Mouse (Mus musculus): ENCODE measurements around the gene Ankrd40. TPM values are rescaled to one million over a fixed set of nuclear protein-coding genes. Genes with fewer than 3 reads are reported as not detected.

The Ankrd40 gene
- polyA plus RNA-seq, 1 experiment from 2014 or later = 20.4 TPM

DNA sequence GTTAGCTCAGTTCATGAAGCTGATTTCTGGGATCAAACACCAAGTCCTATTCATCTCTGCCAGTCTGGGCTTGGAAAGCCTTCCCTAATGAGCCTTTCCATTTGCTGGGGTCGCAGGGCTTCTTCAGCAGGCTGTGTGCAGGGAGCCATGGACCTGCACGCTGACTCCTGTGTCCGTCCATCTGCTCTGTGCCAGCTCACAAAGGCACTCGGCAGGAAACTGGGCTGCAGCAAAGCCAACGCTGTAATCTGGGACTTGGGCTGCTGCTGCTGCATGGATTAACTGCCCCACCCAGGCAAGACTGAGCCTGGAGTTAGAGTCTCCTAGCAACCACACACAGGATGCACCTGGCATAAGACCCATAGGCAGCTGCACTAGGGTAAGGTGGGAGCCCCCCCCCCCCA is 16.2 kb downstream of the Ankrd40 start:
- Histone ChIP-seq H3K4me3 (ENCODE audit: low read depth, low read length) (no peak overlapping the region), H3K9me3 (ENCODE audit: control insufficient read depth, low read length) (no peaks in the 10 kb centered on the region), H3K4me1 (replicated peaks; ENCODE audit: control insufficient read depth, insufficient read depth, low read length) (peaks cover 15% of the 10 kb centered on the region), H3K27ac (ENCODE audit: low read depth) (no peak overlapping the region), H3K9ac (ENCODE audit: low read length) (no peak overlapping the region), H3K4me2 (ENCODE audit: low read length) (no peak overlapping the region), H3K36me3 (ENCODE audit: control insufficient read depth, insufficient read depth, low read length) (peaks cover 23% of the 10 kb centered on the region), H3K27me3 (replicated peaks; ENCODE audit: control insufficient read depth, insufficient read depth, low read length) (no peaks in the 10 kb centered on the region)
- WGBS = 52% methylated on average over 5 of the region's 5 CpGs
- no peak for ATAC-seq (replicated peaks; ENCODE audit: low FRiP score, low TSS enrichment, low read depth)
- no peak for DNase-seq (ENCODE audit: low spot score)

DNA sequence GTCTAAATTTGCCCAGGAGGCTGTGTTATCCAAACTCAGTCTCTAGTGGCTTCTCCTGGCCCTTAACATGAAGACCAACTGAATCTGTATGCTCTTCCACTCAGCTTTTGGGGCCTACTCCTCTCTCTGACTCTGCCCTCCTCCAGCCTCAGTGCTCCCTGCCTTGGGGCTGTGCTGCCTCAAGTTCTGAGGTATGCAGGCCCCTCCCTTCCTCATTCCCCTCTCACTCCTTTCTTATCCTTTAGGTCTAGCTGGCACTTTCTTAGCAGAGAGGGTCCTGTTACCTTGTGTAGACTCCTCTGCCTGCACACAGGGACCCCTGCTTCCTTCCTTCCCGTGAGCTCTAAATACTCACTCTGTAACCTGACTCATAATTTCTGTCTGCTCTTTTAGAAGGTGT is 16.7 kb downstream of the Ankrd40 start:
- H3K4me2 ChIP-seq (ENCODE audit: low read length) = no peak overlapping the region
- no peaks in the 10 kb centered on the region for H3K9me3 ChIP-seq (ENCODE audit: control insufficient read depth, low read length)
- no peak overlapping the region for H3K9ac ChIP-seq (ENCODE audit: low read length)
- peaks cover 15% of the 10 kb centered on the region for H3K4me1 ChIP-seq (replicated peaks; ENCODE audit: control insufficient read depth, insufficient read depth, low read length)
- H3K4me3 ChIP-seq (ENCODE audit: low read depth, low read length) = no peak overlapping the region
- no peak for DNase-seq (ENCODE audit: low spot score)
- peaks cover 18% of the 10 kb centered on the region for H3K36me3 ChIP-seq (ENCODE audit: control insufficient read depth, insufficient read depth, low read length)
- no peaks in the 10 kb centered on the region for H3K27me3 ChIP-seq (replicated peaks; ENCODE audit: control insufficient read depth, insufficient read depth, low read length)
- 52% methylated on average over 1 of the region's 1 CpGs for WGBS
- no peak overlapping the region for H3K27ac ChIP-seq (ENCODE audit: low read depth)
- no peak for ATAC-seq (replicated peaks; ENCODE audit: low FRiP score, low TSS enrichment, low read depth)

DNA sequence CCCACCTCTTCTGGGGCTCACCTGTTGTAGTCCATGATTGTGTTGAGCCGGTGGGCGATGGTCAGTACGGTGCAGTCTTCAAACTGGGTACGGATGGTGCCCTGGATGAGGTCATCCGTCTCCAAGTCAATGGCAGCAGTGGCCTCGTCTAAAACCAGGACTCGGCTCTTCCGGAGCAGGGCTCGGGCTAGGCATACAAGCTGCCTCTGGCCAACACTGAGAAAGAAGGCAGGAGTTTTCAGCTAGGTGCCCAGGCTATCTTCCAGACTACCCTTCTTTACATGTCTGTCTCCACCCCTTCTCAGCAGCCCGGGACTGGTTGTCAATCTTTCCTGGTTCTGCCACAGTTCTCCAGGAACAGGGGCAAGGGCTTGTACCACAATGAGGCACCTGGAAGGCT is 18.1 kb downstream of the Ankrd40 start:
- ATAC-seq (replicated peaks; ENCODE audit: low FRiP score, low TSS enrichment, low read depth) (no peak), DNase-seq (ENCODE audit: low spot score) (no peak)
- Histone ChIP-seq H3K27me3 (replicated peaks; ENCODE audit: control insufficient read depth, insufficient read depth, low read length) (no peaks in the 10 kb centered on the region), H3K9ac (ENCODE audit: low read length) (no peak overlapping the region), H3K4me3 (ENCODE audit: low read depth, low read length) (no peak overlapping the region), H3K36me3 (ENCODE audit: control insufficient read depth, insufficient read depth, low read length) (peaks cover 10% of the 10 kb centered on the region; the same call in 1 of the 2 replicates), H3K4me2 (ENCODE audit: low read length) (no peak overlapping the region), H3K27ac (ENCODE audit: low read depth) (no peak overlapping the region), H3K4me1 (replicated peaks; ENCODE audit: control insufficient read depth, insufficient read depth, low read length) (peaks cover 15% of the 10 kb centered on the region), H3K9me3 (ENCODE audit: control insufficient read depth, low read length) (no peaks in the 10 kb centered on the region)
- 77% methylated on average over 10 of the region's 10 CpGs for WGBS

DNA sequence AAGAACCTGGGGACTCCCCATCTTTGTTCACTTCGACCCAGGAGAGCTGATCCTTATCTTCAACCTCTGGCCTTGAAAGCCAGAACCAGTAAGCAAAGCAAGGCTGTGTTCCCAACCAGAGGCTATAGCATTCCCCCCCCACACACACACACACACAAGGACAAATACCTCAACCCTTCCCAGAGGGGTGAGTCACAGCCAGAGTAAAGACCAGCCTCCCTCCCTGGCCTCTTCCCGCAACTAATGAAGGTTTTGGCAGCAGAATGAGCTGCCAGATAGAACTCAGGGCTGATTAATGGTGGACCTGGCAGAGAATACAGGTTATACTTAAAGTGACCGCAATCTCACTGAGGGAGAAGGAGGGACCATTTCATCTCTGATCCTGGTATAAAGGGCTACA is 18.8 kb downstream of the Ankrd40 start:
- Histone ChIP-seq H3K27me3 (replicated peaks; ENCODE audit: control insufficient read depth, insufficient read depth, low read length) (no peaks in the 10 kb centered on the region), H3K9me3 (ENCODE audit: control insufficient read depth, low read length) (no peaks in the 10 kb centered on the region), H3K36me3 (ENCODE audit: control insufficient read depth, insufficient read depth, low read length) (0 out of 2 replicates have a peak, but pooled peaks cover 5% of the 10 kb centered on the region), H3K4me1 (replicated peaks; ENCODE audit: control insufficient read depth, insufficient read depth, low read length) (peaks cover 15% of the 10 kb centered on the region), H3K27ac (ENCODE audit: low read depth) (no peak overlapping the region), H3K4me2 (ENCODE audit: low read length) (no peak overlapping the region), H3K4me3 (ENCODE audit: low read depth, low read length) (no peak overlapping the region), H3K9ac (ENCODE audit: low read length) (no peak overlapping the region)
- WGBS = 32% methylated on average over 3 of the region's 3 CpGs
- DNase-seq (ENCODE audit: low spot score) = no peak
- 0 out of 2 replicates have a peak, but pooled peaks have one; percentile 17 for ATAC-seq (replicated peaks; ENCODE audit: low FRiP score, low TSS enrichment, low read depth)

DNA sequence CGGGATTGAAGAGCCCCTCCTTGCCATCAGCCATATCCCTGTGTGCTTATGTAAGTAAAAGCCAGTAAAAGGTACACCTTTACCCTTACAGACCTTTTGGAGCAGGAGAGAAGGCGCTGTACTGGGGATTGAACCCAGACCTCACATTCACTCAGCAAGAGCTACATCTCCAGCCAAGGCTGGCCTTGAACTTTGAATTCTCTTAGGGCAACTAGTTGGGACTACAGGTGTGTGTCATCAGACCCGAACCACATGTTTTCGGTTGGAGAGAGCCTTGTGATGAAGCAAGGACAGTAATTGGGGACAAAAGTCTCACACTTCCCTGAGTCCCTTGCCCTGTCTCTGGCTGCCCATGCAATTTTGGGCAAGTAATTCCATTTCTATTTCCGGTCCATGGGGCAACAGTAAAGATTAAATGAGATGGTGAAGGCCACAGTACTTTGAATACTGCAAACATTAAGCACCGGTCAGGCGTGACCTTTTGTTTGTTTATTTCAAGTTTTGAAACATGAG is 19.3 kb downstream of the Ankrd40 start:
- Histone ChIP-seq H3K9me3 (ENCODE audit: control insufficient read depth, low read length) (no peaks in the 10 kb centered on the region), H3K4me2 (ENCODE audit: low read length) (no peak overlapping the region), H3K4me3 (ENCODE audit: low read depth, low read length) (no peak overlapping the region), H3K36me3 (ENCODE audit: control insufficient read depth, insufficient read depth, low read length) (no peaks in the 10 kb centered on the region), H3K27me3 (replicated peaks; ENCODE audit: control insufficient read depth, insufficient read depth, low read length) (no peaks in the 10 kb centered on the region), H3K27ac (ENCODE audit: low read depth) (no peak overlapping the region), H3K4me1 (replicated peaks; ENCODE audit: control insufficient read depth, insufficient read depth, low read length) (peaks cover 10% of the 10 kb centered on the region), H3K9ac (ENCODE audit: low read length) (no peak overlapping the region)
- no peak for ATAC-seq (replicated peaks; ENCODE audit: low FRiP score, low TSS enrichment, low read depth)
- 73% methylated on average over 7 of the region's 7 CpGs for WGBS
- no peak for DNase-seq (ENCODE audit: low spot score)

DNA sequence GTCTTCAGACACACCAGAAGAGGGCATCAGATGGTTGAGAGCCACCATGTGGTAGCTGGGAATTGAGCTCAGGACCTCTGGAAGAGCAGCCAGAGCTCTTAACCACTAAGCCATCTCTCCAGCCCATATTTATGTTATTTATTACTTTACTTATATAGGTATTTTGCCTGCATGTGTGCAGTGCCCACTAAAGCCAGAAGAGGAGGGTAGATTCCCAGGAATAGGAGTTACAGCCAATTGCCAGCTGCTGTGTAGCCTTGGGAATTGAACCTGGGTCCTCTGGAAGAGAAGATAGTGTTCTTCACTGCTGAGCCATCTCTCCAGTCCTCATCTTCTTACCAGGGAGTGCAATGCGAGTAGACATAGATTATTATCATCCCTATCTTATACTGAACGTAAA is 22.0 kb downstream of the Ankrd40 start:
- no peaks in the 10 kb centered on the region for H3K9me3 ChIP-seq (ENCODE audit: control insufficient read depth, low read length)
- H3K4me3 ChIP-seq (ENCODE audit: low read depth, low read length) = no peak overlapping the region
- H3K36me3 ChIP-seq (ENCODE audit: control insufficient read depth, insufficient read depth, low read length) = no peaks in the 10 kb centered on the region
- ATAC-seq (replicated peaks; ENCODE audit: low FRiP score, low TSS enrichment, low read depth) (no peak), DNase-seq (ENCODE audit: low spot score) (no peak)
- no peak overlapping the region for H3K4me2 ChIP-seq (ENCODE audit: low read length)
- no peaks in the 10 kb centered on the region for H3K27me3 ChIP-seq (replicated peaks; ENCODE audit: control insufficient read depth, insufficient read depth, low read length)
- WGBS = 75% methylated on average over 2 of the region's 2 CpGs
- peaks cover 10% of the 10 kb centered on the region for H3K4me1 ChIP-seq (replicated peaks; ENCODE audit: control insufficient read depth, insufficient read depth, low read length)
- H3K27ac ChIP-seq (ENCODE audit: low read depth) = no peak overlapping the region
- H3K9ac ChIP-seq (ENCODE audit: low read length) = no peak overlapping the region

DNA sequence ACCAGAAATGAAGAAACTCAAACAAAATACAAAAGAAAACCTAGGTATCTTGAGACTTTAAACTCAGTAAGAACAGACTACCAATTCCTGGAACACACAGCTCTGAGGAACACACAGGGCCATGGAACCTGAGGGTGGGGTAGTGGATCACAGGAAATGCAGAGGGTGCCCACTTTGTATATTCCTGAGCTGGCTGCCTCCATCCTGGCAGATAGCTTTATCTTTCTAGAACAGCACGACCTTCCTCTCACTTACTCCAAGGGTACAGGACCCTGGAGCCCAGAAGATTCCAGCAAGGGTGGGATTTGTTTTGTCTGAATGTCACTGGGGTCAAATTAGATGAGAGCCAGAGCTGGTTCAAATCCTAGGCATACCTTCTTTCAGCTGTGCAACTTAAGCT is 22.5 kb downstream of the Ankrd40 start:
- peaks cover 10% of the 10 kb centered on the region for H3K4me1 ChIP-seq (replicated peaks; ENCODE audit: control insufficient read depth, insufficient read depth, low read length)
- H3K36me3 ChIP-seq (ENCODE audit: control insufficient read depth, insufficient read depth, low read length) = no peaks in the 10 kb centered on the region
- H3K9ac ChIP-seq (ENCODE audit: low read length) = no peak overlapping the region
- H3K9me3 ChIP-seq (ENCODE audit: control insufficient read depth, low read length) = no peaks in the 10 kb centered on the region
- no peak overlapping the region for H3K4me2 ChIP-seq (ENCODE audit: low read length)
- ATAC-seq (replicated peaks; ENCODE audit: low FRiP score, low TSS enrichment, low read depth) (no peak), DNase-seq (ENCODE audit: low spot score) (no peak)
- H3K4me3 ChIP-seq (ENCODE audit: low read depth, low read length) = no peak overlapping the region
- H3K27me3 ChIP-seq (replicated peaks; ENCODE audit: control insufficient read depth, insufficient read depth, low read length) = no peaks in the 10 kb centered on the region
- WGBS = 34% methylated on average over 1 of the region's 1 CpGs
- H3K27ac ChIP-seq (ENCODE audit: low read depth) = no peak overlapping the region

DNA sequence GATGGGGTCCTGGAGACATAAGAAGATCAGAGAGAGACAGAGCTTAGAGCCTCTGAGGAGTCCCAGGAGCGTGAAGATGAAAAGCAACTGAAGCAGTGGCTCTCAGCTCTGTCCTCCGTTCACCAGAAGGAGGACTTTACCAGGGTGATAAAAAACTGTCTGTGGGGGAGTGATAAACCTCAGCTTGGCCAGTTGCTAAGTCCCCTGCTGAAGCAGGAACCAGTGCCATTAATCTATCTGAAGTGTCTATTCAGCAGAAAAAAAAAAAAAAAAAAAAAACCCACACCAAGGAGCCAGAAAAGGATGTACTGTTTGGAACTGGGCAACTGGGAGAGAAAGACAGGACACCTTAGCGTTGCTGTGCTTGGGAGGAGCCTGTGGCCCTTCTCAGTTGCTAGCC is 23.3 kb downstream of the Ankrd40 start:
- peaks cover 8% of the 10 kb centered on the region for H3K4me1 ChIP-seq (replicated peaks; ENCODE audit: control insufficient read depth, insufficient read depth, low read length)
- WGBS = 34% methylated on average over 3 of the region's 3 CpGs
- H3K4me2 ChIP-seq (ENCODE audit: low read length) = no peak overlapping the region
- no peaks in the 10 kb centered on the region for H3K36me3 ChIP-seq (ENCODE audit: control insufficient read depth, insufficient read depth, low read length)
- H3K4me3 ChIP-seq (ENCODE audit: low read depth, low read length) = no peak overlapping the region
- H3K27ac ChIP-seq (ENCODE audit: low read depth) = no peak overlapping the region
- H3K9ac ChIP-seq (ENCODE audit: low read length) = no peak overlapping the region
- no peaks in the 10 kb centered on the region for H3K9me3 ChIP-seq (ENCODE audit: control insufficient read depth, low read length)
- DNase-seq (ENCODE audit: low spot score) (no peak), ATAC-seq (replicated peaks; ENCODE audit: low FRiP score, low TSS enrichment, low read depth) (no peak)
- no peaks in the 10 kb centered on the region for H3K27me3 ChIP-seq (replicated peaks; ENCODE audit: control insufficient read depth, insufficient read depth, low read length)

DNA sequence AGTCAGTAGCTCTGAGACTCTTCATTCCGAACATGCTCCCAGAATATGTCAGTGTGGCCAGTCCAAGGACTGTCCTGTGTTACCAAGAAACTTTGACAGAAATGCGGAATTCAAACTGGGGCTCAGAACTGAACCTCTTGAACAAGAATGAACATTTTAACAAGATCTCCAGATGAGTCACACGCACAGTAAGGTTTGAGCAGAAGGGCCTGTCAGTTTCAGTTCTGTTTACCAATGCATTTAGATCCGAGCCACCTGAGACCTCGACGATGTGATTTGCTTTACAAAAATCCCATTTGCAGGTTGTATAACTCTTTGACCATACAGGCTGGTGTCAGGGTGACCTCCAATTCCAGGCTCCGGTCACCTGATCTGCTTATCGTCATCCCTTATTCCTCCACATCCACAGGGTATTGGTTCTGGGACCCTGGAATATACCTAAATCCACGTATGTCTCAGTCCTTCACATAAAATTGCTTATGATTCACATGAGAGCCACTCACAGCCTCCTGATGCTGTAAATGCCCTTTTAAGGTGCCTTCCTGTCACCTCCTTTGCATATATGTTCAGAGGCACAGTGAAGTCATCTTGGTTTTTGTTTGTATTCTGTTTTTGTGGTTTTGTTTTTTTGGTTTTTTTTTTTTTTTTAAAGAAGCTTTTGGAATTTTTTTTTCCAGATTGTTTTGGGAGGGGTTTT is 27.9 kb downstream of the Ankrd40 start:
- Histone ChIP-seq H3K4me3 (ENCODE audit: low read depth, low read length) (no peak overlapping the region), H3K4me1 (replicated peaks; ENCODE audit: control insufficient read depth, insufficient read depth, low read length) (no peaks in the 10 kb centered on the region), H3K4me2 (ENCODE audit: low read length) (no peak overlapping the region), H3K9ac (ENCODE audit: low read length) (no peak overlapping the region), H3K36me3 (ENCODE audit: control insufficient read depth, insufficient read depth, low read length) (no peaks in the 10 kb centered on the region), H3K9me3 (ENCODE audit: control insufficient read depth, low read length) (no peaks in the 10 kb centered on the region), H3K27me3 (replicated peaks; ENCODE audit: control insufficient read depth, insufficient read depth, low read length) (no peaks in the 10 kb centered on the region), H3K27ac (ENCODE audit: low read depth) (no peak overlapping the region)
- DNase-seq (ENCODE audit: low spot score) = no peak
- ATAC-seq (replicated peaks; ENCODE audit: low FRiP score, low TSS enrichment, low read depth) = no peak
- WGBS = 68% methylated on average over 9 of the region's 9 CpGs

Data from intestine, embryonic 14.5 days (tissue).